Mouse (Mus musculus): ENCODE data around the gene Tm9sf1.

The Tm9sf1 gene

GRCm38 (mm10) chr14:55643060-55643907, at the start of gene Tm9sf1:
Gene Tm9sf1 (minus strand): TSS chr14:55643806.
- DNase-seq (ENCODE audit: low spot score) = peak; percentile 74

GRCm38 (mm10) chr14:55689433-55689832, 45.8 kb upstream of the Tm9sf1 start:
- no peak for DNase-seq (ENCODE audit: low spot score)

DNA sequence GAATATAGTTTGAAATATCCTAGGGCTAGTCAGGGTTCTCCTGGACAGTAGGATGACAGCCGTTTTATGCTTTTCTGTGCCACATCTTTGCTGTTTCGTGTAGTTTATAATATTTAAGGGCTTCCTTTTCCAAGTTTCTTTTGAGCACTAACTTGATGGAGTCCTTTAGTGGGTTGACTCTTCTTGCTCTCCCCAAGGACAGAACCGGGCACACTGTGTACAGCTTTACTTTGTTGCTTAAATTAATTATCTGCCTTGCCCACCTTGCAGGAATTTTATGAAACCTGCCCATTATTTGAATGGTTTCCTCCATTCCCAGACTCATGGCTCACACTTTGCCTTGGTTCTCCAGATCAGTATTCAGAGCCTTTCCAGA, 38.5 kb upstream of the Tm9sf1 start:
- no peak for DNase-seq (ENCODE audit: low spot score)

- peak; percentile 90 for DNase-seq (ENCODE audit: low spot score)
These were observed 37.8 kb upstream of the Tm9sf1 start, which contains the start of gene Tinf2 for GRCm38 (mm10) chr14:55681160-55682117. Gene Tinf2 (minus strand): TSS chr14:55681820.

DNA sequence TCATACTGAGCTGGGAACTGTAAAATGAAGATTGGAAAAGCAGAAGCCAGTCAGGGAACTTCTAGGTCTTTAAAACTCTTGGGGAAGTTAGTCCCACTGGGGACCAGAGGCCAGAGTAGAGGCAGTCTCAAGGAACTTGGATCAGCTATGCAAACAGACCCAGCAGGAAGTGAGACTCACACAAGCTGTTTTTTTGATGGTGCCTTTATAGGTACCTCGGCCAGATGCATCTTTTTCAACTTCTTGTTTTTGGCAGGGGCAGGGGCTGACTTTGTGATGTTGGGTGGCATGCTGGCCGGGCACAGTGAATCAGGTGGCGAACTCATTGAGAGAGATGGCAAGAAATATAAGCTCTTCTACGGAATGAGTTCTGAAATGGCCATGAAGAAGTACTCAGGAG, 34.0 kb upstream of the Tm9sf1 start:
- DNase-seq (ENCODE audit: low spot score) = no peak

DNA sequence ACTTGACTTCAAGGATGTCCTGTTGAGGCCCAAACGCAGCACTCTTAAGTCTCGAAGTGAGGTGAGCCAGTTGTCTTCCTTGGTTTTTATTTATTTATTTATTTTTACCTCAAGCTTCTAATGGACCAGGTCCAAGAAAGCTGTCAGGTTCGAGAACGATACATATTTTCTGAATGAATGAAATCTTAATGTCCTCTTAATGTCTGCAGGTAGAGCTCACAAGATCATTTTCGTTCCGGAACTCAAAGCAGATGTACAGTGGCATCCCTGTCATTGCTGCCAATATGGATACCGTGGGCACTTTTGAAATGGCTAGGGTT, 29.1 kb upstream of the Tm9sf1 start:
- DNase-seq (ENCODE audit: low spot score) = no peak

DNA sequence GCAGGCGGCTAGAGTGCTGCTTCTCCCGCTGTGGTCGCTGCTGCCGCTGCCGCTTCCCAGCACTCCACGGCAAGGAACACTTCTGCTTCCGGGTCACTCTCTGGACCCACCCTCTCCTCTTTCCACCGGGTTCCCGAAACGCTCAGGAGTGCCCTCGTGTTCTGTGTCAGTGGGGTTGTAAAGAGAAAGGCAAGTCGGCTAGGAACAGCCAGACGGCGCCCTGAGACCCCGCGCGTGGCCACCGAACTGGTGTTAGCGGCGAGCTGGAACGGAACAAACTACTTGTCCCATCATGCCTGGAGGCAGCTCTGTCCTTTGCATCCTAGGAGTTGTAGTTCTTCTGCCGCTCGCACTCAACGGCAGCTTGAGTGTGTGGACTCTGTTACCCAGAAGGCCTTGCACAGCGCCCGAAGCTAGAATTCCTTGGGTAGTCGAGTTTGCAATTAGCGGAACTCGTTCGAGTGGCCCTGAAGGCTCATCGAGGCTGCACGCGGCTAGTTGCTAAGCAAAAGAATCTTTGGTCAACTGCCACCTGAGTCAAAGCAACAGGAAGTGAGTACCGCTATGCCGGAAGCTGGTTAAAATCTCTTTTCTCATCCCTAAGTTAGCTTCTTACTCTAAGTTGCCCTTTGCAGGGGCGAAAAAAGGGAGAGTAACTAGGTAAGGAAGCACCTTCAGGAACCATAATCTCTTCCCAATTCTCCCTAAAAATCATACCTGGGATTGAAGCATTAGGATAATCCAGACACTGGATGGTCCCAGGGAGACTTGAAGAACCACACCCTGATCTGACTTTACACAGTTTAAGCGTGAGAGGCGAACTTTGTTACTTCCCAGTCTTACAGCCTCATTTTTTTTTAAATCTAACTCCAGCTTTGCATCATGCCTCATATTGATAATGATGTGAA, 28.5 kb upstream of the Tm9sf1 start, which contains the start of the genes Gmpr2 and Nedd8:
TSS of gene Gmpr2 (plus strand) at position 109 of the 908 bp plus-strand sequence.
TSS of gene Nedd8 (minus strand) at position 292 of the 908 bp plus-strand sequence.
- peak; percentile 92 for DNase-seq (ENCODE audit: low spot score)

- DNase-seq (ENCODE audit: low spot score) = peak; percentile 10
These were observed 27.9 kb upstream of the Tm9sf1 start for GRCm38 (mm10) chr14:55671486-55671832.

DNA sequence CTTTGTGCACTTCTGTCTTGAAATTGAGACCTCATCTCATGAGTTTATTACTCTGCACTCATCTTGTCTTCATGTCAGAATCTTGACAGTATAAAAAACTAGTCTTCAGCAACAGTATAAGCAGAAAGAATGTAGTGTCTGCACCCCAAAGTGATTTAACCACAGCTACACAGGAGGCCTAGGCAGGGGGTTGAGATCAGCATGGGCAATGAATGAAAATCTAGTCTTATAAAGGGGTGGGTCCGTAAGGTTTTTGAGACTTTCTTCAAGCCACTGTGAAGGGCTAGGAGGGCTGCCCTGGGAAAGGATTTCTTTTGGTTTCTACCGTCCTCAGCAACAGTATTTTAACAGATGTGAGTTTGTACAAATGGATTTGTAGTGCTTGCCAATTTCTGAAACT, 17.0 kb upstream of the Tm9sf1 start:
- DNase-seq (ENCODE audit: low spot score) = no peak

DNA sequence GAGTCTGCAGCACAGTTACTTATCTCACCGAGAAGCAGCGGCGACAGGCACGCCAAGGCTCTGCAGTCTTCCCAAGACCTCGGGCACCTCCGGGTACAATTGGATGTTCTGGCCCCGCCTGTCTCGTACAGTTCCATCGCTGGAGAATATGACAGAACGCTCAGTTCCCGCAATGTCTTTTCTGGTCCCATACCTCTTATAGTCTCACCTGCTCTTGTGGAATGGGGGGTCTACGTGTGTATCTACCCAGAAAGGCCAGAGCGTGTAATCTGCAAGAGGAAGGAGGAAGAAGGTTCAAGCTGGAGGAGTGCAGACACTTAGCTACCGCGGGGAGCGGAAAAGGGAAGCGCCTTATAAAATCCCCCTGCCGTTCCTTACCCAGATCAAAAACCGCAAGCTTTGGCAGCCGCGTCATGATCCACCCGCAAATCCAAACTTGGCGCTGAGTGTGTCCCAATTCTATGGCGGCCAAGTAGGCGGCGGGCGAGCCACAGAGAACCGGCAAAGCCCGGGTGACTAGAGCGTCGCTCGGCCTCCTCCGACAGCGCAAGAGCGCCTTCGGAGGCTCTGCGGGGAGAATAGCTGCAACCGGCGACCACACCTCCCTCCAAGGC, 16.5 kb upstream of the Tm9sf1 start, which contains the start of gene Mdp1:
TSS of gene Mdp1 (minus strand) at position 549 of the 614 bp plus-strand sequence.
- peak; percentile 66 for DNase-seq (ENCODE audit: low spot score)

- DNase-seq (ENCODE audit: low spot score) = peak; percentile 25
These were observed 14.4 kb upstream of the Tm9sf1 start for GRCm38 (mm10) chr14:55658011-55658410.

GRCm38 (mm10) chr14:55656935-55657334, 13.3 kb upstream of the Tm9sf1 start:
- no peak for DNase-seq (ENCODE audit: low spot score)

DNA sequence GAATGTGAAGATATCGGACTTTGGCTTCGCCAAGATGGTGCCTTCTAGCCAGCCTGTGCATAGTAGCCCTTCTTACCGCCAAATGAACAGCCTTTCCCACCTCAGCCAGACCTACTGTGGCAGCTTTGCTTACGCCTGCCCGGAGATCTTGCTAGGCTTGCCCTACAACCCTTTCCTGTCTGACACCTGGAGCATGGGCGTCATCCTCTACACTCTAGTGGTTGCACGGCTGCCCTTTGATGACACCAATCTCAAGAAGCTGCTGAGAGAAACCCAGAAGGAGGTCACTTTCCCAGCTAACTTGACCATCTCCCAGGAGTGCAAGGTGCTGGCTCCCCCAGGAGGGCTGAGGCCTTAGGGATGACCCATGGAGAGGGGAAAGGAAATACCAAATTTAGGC, 7.9 kb upstream of the Tm9sf1 start:
- DNase-seq (ENCODE audit: low spot score) = no peak

DNA sequence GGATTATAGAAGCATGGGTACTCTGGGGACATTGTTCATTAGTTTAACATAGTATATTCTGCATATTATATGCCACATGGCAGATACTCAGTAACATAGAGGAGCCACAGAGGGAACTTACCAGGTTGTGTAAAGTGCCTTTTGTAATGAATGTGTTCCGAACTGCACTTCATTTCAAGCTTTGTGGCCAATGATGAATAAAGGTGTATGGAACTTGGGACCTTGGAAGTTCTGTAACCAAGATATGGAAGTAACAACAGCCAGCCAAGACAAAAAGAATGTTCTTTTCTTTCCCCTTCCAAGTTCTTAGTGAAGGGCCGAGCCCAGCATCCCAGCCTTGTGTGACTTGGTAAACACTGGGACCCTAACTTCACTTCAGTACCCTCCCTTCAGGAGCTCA, 6.3 kb upstream of the Tm9sf1 start, which contains the start of gene Tssk4:
TSS of gene Tssk4 (plus strand) at position 301 of the 400 bp plus-strand sequence.
- DNase-seq (ENCODE audit: low spot score) = no peak

DNA sequence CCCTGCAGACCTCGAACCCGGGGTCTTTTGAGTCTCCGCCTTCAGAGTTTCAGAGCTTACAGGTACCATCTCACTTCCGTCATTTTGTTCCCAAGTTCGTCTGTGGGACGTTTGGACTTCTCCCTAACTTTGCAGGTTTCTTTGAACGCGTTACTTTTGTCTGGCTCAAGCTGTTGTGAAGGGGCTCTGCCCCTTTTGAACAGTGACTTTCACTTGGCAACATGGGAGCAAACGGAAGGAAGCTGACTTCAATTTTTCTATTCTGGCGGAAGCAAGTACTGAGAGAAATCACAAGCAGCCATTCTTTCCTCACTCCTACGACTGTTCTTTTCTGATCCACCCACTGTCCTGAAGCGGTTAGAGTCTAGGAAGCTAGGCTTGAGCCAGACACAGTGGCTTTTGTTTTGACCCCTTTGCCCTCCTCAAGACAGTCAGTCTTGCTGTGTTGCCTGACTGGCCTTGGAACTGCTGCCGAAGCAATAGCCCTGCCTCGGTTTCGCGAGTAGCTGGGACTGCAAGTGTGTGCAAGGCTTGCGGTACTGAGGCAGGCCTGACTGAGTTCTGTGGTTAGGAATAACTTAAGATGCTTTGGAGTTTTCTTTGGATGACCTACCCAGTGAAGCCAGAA, 769 bp upstream of the Tm9sf1 start:
- no peak for DNase-seq (ENCODE audit: low spot score)

- no peak for DNase-seq (ENCODE audit: low spot score)
These were observed 937 bp downstream of the Tm9sf1 start for GRCm38 (mm10) chr14:55642679-55643059.

DNA sequence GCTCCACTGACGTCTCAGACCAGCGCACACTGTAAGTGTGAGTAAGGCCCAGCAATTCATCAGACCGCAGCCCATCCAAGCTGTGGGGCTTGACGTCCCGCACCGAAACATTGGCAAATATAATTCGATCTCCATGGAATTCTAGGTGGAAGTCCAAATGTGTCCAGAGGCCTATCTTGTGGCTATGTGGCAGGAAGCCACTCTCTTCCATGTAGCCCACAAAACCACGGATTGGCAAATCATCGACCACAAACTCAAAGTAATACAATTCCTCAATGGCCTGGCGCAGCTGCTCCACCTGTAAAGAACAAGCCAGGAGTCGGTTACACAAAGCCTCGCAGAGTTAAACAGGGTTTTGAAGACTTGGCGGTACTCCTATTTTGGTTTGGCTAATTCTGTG, 2.3 kb downstream of the Tm9sf1 start:
- no peak for DNase-seq (ENCODE audit: low spot score)

DNA sequence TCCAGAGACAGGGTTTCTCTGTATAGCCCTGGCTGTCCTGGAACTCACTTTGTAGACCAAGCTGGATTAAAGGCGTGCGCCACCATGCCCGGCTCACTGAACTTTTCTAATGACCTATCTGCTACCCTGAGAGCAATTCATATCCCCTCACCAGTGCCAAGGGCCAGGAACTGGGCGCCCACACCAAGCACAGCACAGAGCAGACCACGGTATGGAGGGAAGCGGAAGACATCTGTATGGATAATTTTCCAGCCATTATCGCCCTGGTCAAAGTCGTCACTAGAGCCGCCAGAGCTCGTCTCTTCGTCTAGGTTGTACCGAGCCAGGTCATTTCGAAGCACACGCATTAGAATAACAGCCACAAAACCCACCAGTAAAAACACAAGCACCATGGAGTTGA, 2.8 kb downstream of the Tm9sf1 start:
- no peak for DNase-seq (ENCODE audit: low spot score)

GRCm38 (mm10) chr14:55637795-55638194, 5.8 kb downstream of the Tm9sf1 start, which contains the start of gene Gm49378:
Gene Gm49378 (minus strand): TSS chr14:55637895.
- DNase-seq (ENCODE audit: low spot score) = no peak

- DNase-seq (ENCODE audit: low spot score) = peak; percentile 79
These were observed 8.0 kb downstream of the Tm9sf1 start, which contains the start of gene Ipo4 for GRCm38 (mm10) chr14:55635523-55636007. Gene Ipo4 (minus strand): TSS chr14:55635957.

Measured in ovary, adult 18-20 months (tissue).